Mouse (Mus musculus) C2C12 (cell line): Measurements from ENCODE around the gene Gzmb.

ENCODE experiments used
- CEBPB ChIP-seq: IDR thresholded peaks from one replicate; pipeline ENCODE4 v1.6.1; 2011; ENCODE audit warnings: low read depth, mild to moderate bottlenecking, control low read depth, moderate library complexity
- CTCF ChIP-seq: IDR thresholded peaks from one replicate; pipeline ENCODE4 v1.5.1; 2011; ENCODE audit not compliant: control insufficient read depth, insufficient read depth, insufficient read length
- MYOG ChIP-seq: IDR thresholded peaks from one replicate; pipeline ENCODE4 v1.6.1; 2011; ENCODE audit not compliant: control insufficient read depth, insufficient read length; ENCODE audit errors: extremely low read depth

GRCm38 (mm10) chr14:56293146-56293545 is 31.1 kb upstream of the Gzmb start:
- TF ChIP-seq MYOG (no peak), CTCF (no peak), CEBPB (no peak)
